Mouse (Mus musculus) A20 (cell line): Measurements from ENCODE around the gene Gga1.

Source experiments
- DNase-seq: peaks from one replicate; pipeline ENCODE4 v3.0.0-alpha.2; 2011; ENCODE audit warnings: low read depth, low spot score

Gga1 gene

DNA sequence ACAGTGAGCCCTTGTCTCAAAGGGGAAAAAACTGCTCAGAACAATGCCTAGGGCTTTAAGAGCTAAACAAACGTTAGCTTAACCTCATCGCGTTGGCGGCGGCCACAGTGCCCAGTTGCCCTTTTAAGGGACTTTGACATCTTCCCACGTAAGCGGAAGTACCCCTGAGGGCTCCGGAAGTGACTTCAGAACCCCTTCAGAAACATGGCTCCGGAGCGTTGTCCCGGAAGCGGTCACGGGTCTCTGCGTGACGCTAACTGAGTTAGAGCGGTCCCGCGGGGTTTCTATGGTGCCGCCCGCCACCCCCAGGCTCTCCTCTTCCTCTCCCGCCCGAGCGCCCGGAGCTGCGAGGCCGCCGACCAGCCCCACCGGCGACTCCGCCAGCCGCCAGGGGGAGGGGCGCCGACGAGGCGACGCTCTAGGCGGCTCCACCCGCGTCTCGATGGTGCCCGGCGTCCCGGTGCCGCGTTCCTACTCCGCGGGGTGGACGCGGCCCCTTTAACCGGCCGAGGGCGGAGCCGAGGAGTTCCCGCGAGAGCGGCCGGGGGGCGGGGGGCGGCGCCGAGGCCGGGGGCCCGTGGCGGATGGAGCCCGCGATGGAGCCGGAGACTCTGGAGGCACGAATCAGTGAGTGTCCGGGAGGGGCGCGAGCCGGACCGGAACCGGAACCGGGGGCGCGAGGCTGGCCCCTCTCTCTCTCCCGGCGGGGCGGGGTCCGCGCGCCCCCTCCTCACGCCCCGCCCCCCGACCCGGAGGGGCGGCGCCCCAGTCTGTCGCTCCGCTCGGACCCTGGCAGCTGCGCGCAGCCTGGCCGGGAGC lies at the start of gene Gga1:
Gene Gga1, plus strand, starts transcription at position 200 of the 819 bp plus-strand sequence.
- DNase-seq, result peak; percentile 98

DNA sequence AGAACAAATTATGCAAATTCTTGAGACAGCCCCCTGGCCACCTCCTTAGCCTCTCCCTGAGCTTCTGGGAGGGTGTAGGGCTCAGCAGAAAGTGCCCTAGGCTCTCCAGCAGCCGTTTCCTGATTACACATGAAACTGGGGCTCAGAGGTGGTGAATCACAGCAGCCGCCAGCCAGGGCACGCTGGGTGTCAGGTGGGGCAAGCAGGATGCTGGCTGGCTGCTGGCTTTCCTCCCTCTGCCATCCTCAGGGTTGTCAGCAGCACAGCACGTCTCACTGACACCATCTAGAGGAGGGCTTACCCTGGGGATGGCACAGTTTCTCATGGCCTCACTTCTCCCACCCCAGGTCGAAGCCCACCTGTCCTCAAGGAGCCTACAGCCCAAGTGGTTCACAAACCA lies 48.7 kb upstream of the Gga1 start:
- DNase-seq, result peak; percentile 22

DNA sequence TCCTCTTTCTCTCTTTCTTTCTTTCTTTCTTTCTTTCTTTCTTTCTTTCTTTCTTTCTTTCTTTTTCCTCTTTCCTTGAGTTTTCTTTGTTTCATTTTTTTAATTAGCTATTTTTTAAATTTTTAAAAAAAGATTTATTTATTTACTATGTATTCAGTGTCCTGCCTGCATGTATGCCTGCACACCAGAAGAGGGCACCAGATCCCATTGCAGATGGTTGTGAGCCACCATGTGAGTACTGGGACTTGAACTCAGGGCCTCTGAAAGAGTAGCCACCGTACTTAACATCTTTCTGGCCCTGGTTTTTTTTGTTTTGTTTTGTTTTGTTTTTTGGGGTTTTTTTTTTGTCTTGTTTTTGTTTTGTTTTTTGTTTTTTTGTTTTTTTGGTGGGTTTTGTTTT lies 47.4 kb upstream of the Gga1 start:
- no peak for DNase-seq

DNA sequence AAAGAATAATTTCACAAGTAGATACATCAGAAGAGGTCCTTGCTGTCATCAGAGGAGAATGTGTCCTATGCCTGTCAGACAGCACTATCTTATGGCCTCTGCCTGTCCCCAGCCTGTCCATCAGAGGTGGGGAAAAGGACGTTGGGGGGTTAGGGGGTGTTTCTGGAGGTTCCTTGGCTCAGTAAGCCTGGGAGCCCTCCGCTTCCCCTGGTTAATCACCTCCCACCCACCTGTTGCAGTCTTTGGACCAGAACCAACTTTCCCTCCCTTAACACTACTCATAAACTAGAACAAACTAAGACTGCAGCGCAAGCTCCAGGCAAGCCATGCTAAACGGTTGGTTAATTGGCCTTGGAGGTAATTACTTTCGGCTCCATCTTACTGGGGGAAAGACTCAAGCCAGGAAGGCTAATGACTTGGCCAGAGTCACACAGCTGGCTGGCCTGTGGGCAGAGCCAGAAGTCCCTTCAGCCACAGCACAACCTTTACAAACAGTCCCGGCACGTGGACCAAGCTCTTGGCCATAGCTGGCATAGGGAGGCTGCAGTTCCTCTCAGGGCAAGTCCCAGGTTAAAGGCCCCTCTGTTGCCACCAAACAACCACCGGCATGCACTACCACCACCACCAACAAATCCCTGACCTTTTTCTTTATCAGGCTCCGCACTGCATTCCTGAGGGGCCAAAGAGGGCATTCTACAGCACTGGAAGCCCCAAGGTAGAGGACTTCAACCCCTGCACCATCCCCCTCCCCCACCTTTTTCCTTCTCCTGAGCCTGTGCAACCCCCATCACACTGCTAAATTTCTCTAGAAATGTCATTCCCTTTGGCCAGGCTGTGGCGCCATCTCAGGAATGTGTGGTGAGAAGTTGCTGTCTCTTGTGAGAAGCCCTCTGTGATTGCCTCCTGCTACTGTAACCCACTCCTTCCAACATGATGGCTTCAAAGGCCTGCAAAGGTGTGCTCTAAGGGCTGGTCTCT lies 46.0 kb upstream of the Gga1 start:
- DNase-seq, result no peak

DNA sequence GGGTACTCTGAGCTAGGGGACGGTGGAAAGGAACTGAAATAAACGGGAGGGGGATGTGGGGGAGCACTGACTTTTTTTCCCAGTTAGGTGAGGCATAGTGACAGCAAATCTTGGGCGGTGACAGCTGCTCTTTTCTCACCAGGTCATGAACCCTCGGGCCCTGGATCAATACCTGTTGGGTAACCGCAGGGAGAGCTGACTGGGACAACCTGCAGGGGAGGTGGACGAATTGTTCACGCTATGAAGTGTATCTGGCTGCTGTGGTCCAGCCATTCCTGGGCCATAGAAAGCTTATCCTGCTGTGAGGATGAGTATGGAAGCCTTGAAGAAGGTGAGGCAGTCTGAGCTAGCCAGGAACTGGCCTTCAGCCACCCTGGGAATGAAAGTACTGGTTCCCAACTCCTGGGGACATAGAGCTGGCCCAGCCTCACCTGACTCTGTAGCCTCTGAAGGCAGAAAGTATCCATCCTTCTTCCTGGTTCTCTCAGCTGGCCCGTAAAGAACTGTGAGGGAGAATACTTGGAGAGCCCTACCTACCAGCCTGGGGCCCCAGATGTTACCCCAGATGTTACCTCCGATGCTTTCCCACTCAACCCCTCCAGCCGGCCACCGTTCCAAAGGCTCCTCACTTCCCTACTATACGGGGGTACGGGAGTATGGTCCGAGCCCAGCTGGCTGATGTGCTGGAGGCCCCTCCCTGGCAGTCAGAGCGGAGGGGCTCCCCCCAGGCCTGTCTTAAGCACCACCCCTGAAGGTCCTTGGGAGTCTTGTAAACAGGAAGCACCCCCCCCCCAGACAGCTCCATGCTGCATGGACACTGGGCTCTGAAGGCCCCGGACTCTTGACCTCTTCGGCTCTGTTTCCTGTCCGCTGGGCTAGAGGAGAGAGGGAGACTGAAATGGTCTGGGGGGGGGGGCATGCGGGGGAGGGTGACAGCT lies 45.0 kb upstream of the Gga1 start:
- no peak for DNase-seq

DNA sequence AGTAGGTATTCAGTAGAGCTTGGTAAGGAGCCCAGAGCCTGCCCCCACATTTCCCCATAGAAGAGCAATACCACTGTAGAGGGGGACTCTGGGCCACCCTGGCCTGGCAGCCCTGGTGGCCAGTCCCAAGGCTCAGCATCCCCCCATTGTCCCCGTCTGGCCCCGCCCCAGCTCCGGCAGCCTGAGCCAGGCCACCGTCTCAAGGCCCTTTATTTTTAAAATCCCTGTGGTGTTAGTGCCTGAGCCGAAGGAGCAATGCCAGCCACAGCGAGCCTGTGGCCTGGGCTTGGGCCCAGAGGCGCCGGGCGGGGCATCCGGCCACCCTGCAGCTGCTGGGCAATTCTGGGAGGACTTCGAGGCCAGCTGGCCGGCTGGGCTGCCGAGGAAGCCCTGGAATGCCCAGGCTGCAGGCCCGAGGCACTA lies 44.3 kb upstream of the Gga1 start:
- DNase-seq, result no peak

DNA sequence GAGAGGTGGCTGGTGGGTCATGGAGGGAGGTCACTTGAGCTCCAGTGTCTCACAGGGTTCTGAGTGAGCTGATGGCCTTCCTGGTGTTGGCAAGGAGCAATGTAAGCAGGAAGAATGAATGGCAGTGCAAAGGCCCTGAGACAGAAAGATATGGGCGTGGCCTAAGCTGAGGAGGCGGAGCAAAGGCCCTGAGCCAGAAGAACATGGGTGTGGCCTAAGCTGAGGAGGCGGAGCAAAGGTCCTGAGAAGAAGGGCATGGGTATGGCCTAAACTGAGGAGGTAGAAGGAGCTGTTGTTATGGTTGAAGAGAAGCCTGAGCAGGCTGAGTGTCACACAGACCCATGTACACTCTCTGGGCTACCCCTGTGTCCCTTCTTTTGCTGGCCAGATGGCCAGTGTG lies 43.4 kb upstream of the Gga1 start:
- no peak for DNase-seq

DNA sequence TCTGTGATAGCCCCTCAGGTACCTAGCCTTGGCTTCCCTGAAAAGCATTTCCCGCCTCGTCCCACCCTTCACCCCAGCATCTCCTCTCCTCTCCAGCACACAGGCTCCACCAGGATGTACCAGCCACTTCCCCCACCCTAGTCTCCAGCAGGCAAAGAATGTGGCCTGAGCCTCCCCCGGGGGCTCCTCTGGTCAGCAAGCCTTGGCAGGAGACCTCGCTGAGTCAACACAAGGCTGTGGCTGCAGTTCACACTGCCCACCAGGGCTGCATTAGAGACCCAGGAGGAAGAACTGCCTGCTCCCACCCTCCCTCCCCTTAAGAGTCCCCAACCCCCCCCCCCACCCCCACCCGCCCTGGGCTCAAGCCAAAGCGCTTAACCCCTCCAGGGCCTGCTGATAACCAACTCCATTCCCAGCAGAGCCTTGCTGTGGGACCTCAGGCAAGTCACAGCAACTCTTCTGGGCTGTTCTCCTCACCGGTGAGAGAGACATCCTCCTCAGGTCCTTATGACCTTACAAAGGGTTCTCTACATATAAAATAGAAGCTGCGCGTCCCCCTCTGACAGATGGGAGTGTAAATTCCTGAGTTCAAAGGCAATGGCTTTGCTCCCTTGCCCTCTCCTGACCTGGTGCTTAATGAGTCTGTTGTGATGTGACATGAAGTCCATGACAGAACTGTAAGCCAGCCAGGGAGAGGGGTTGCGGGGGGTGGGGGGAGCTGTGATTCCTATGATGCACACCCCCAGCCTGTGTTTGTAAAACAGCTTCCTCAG lies 42.6 kb upstream of the Gga1 start:
- no peak for DNase-seq

DNA sequence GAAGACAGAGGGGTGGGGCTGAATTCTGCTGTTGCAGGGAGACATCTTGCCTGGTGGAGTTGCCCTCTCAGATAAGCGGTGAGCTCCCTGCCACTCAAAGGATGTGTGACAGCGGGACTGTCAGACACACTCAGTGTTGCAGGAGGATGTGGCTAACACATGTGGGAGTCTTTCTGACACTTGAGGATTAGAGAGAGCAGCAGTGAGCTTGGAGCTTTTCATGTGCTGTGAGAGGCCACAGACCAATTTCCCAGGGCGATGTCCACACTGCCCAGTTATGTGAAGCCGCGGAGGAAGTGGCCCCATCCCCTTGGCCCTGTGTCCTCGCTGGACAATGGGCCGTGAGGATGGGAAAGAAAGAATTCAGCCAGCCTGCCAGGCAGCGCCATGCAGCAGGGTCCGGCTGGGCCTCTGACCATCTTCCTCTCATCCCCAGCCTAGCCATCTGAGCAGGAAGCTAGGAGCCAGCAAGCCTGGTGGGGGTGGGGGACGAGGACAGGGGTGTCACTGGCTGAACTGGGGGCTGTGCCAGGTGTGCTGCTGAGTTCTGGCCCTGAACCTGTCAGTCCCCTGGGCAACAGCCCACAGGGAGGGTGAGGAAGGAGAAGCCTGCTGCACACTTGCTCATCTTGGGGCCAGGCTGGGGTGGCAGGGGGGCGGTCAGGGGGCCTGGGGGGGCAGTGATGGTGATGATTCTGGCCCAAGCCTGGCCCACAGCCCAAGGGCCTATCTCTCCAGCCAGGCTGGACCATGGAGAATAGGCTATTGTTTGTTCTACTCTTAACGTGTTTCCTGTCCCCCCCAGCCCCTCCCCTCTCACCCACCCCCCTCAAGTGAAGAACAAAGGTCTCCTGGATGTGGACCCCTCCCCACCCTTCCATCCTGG lies 41.5 kb upstream of the Gga1 start:
- no peak for DNase-seq

DNA sequence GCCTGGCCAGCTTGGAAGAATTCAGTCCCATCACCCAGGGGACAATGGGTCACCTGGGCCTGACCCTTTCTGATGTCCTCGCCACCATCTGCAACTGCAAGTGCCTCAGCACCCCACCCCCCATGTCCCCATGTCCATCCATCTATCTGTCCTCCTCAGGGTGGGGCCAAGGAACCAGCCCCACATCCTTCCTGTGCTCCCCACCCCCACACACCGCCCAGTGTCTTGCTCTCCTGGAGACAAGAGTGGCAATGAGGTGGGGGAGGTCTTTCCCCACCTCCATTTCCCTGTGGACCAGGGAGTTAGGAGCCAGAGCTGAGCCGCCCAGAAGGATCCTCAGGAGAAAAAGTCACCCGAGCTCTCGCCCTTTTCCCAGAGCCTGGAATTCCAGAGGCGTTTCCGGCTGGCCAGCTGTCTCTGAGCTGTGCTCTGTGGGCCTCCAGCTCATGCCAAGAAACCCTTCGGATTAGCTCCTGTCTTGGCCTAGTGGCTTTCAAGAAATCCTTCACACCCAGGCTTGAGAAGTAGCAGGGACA lies 40.8 kb upstream of the Gga1 start:
- no peak for DNase-seq

DNA sequence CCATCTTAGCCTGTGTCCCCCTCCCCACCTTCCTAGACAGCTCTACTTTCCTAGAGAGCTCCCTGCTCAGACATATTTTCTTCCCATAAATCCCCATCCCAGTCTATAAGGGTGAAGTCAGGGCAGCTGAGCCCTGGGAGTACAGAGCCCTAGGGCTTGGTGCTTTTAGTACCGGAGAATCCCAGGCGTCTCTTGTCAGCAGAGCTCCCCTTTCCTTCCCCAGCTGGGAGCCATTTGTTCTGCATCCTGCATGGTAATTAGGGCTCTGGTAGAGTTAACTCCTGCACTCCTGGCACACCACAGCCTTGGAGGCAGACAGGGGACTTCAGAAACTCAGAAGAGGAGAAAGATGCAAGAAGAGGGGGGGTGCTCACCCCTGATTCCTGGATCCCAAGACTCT lies 37.2 kb upstream of the Gga1 start:
- no peak for DNase-seq

DNA sequence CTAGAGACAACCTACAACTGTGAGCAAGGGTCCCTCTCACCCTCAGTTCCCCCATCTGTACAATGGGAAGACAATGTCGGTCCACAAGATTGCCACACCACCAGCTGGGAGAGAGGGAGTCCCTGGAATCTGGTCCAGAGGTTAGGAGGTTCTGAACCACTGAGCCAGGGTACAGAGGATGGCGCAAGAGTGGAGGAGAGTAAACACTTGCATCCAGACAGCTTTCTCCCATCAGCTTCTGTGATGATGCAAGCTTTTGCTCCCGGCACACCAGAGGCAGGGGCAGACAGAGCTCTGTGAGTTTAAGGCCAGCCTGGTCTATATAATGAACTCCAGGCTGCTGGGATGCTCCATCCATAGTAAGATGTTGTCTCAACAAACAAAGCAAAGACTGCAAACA lies 36.7 kb upstream of the Gga1 start:
- no peak for DNase-seq

DNA sequence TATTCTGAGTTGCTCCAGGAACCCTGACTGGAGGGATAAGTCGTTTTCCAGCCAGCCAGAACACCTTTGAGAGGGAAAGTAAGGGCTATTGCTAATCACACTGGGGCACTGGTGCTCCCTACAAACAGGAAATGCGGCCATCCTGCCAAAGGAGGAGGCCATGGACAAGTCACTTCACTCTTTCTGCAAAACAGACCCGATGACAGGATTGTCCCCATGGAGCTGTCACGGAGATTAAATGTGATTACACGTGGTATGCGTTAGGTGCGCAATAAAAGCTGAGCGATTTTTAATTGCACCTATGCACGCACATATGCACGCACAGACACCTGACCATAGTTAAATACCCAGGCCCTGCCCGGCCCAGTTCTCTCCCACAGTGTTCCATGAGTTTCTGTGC lies 36.2 kb upstream of the Gga1 start:
- DNase-seq, result no peak

DNA sequence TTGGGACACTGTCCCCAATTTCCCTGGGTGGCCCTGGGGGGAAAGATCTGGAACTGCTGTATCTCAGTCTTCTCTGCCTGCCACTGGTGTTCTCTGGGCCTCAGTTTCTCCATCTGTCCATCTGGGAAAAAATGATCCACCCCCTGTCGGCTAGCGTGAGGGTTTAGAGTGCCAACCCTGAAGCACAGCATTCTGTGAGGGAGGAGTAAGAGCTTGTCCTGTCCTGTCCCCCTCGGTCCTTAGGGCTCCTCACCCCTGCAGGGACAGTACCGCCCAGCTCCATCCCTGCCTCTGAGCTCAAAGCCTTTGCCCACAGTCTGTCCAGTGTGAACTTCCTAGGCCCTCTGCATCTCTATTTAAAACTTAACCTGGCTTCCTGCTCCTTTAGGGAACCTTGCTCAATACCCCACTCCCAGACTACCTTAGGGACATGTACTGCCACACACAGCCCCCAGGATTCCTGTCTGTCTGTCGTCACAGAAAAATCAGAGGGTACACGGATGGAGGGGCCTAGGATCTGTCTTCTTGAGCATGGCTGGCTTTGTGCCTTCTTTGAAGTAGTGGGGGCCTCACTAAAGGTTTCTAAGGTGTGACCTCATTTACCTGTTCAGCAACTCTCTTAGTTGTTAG lies 35.7 kb upstream of the Gga1 start:
- DNase-seq, result no peak

DNA sequence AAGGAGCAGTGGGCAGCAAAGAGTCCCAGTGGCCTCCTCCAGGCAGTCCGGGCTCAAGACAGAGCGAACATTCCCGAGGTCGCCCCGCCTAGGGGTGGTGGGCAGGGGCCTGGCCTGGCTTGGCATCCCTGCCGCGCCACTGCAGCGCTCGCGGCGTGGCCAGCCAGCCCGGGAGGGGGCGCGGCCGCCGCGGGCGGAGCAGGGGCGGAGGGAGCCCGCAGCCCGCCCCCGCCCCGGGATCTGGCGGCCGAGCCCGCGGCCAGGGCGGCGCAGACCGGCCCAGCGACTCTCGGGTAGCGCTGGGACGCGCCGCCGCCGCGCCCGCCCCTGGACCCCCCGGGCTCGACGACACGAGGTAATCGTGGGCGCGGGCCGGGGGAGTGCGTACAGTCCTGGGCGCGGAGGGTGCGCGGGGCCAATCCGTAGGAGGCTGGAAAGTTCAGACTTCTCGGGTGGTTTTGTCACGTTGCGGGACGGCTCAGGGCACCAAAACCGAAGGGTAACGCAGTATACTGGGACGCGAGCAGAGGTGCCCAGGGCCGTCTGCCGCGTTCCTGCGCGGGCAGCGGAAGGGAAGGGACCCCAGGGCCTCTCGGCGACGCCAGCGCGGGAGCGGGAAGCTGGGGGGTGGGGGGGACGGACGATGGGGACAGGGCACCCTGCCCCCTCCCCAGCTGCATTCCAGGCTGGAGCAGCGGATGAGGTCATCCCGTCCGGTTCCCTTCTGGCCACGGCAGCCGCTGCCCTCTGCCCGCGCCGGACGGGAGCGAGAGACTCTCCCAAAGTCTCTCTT lies 34.4 kb upstream of the Gga1 start, which contains the start of gene Cdc42ep1:
Gene Cdc42ep1, plus strand, starts transcription at position 254 of the 793 bp plus-strand sequence.
- no peak for DNase-seq

DNA sequence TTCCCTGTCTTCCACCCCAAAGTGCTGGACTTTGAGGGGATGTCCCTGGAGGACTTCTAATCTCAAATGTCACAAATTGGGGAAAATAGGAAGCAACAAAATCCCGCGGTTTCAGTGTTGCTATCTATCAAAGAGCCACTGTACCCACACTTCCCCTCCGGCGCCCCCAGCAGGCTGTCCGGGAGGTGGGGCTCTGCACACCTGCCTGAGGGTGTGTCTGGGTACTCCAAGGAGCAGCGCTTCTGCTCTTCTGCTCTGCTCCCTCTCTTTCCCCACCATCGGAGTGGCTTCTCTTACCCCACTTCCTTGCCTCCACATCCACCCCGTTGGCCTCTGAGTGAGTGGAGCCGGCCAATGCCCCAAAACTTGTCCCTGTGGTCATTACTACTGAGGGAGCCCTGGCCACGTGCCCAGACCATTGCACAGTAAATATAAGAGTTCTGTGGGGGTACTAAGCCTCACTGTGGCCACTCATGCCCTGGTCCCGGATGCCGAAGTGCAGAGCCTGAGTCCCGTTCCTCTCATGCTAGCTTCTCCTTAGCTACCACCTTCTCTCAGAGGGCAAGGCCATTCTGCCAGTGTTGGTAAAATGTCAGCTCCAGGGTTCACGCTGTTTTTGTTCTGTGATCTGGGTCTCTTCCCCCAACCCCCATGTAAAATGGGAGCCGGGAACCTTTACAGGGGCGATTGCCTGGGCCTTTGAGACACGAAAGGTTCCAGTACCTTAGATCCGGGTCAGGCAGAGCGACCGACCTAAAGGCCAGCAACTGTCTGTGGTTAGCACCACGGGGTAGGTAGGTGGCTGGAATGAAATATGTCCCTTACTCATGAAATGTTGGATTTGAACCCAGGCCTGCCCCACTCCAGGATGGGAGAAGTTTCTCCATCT lies 33.2 kb upstream of the Gga1 start:
- no peak for DNase-seq

DNA sequence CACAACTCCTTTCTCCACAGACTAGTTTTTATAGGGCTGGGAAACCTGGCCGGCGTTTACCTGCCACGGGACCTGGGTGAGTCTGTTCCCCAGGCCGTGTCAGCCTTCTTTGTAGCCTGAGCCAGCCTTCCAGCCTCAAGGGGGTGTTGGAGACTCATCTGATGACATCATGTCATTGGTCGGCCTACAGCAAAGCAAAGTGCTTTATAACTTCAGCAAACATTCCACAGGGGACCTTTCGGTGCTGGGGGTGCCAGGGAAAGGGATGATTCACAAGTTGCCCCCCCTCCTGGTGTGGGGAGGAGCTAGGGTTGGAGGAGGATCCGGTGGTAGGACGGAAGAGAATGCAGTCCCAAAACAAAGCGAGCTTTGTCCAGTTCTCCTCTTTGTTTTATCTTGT lies 32.2 kb upstream of the Gga1 start:
- DNase-seq, result no peak
